Mouse (Mus musculus) gastrocnemius, postnatal 4 days (tissue): ENCODE measurements around the gene Pigp. TPM values are rescaled to one million over a fixed set of nuclear protein-coding genes. Genes with fewer than 3 reads are reported as not detected.
A peak's percentile ranks its signal among the peaks of the same experiment; 100 is the strongest.

Experiments used
- DNase-seq, 2 experiments: peaks; one replicate each; pipeline ENCODE4 v3.0.0; 2021 to 2022; ENCODE audit warnings: low spot score in 2 of 2, mixed read lengths in 2 of 2
- total RNA-seq, 2 experiments: library from RNA; stranded (reverse); gene quantifications; 2 replicates each; pipeline ENCODE4 v1.2.3; 2021

Gene Pigp
- total RNA-seq, 2 experiments from 2014 or later: 155 to 166 TPM

GRCm38 (mm10) chr16:94326008-94326407 is 45.6 kb downstream of the Pigp start:
- no peak for DNase-seq

- no peak for DNase-seq
Measured at GRCm38 (mm10) chr16:94323681-94324080, 48.0 kb downstream of the Pigp start.

- no peak for DNase-seq
Measured at GRCm38 (mm10) chr16:94320223-94320622, 51.4 kb downstream of the Pigp start.

- DNase-seq: no peak
Measured at GRCm38 (mm10) chr16:94317752-94318151, 53.9 kb downstream of the Pigp start.

DNA sequence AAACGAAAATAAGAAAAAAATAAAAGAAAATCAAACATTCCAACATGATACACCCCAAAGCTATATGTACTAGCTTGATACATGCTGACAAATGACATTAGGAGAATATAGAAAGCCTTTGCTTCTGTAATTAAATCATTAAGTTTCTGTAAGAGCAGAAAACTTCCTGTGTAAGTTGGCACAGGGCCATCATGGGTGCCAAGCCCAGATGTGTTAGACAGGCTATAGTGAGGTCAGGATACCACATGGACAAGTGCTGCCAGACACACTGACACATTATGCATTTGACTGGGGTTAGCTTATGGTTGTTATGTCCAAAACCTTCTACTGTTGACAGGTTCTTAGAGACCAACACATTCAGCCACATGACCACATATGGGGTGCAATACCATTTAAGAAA is 56.4 kb downstream of the Pigp start:
- no peak for DNase-seq

DNA sequence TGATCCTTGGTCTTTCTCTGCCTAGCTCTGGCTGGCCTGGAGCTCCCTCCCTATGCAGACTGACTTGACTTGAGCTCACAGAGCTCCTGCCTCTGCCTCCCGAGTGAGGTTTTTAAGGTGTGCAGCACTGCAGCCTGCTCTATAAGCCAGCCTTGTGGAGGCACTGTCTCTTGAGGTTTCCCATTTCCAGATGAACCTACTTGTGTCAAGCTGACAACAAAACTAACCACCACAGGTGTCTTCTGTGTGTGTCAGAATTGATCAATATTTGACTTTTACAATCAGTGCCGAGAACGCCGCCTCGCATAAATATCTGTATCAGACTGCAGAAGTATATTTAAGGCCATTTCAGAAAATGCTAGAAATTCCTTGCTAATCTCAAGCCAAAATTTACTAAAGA is 57.0 kb downstream of the Pigp start:
- DNase-seq: no peak

DNA sequence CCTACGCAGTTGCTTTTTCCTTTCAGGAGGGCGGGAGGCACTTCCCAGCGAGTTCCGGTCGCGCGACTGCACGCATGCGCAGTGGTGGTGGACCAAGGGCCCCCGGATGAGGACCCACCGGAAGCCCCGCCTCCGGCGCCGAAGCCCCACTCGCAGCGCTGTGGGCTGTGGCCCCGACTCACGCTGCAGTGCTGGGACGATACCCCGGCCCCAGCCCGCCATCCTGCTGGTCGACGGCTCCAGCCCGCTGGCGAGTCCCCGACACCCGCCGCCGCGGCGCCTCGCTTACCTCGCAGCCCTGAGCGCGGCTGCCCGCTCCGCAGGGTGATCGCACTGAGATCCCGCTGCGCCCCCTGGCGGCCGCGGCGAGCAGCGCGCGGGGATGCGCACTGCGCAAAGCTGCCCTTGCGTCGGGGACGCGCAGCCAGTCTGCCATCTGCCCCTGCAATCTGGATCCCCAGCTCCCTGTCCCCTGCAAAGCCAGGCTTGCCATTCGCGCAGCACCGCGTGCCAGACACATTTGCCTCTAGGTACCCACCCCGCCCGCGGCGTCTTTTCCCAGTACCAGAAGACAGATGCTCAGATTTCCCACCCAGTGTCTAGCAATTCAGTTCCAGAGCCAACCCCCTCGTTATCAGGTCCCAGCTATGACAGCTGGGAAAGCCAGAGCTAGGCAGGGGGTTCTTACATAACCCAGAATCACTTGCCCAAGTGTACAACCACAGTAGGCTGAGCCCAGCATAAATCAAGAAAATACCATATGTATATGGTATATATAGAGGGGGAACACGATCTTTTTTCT is 58.2 kb downstream of the Pigp start, which contains the start of gene Hlcs:
Gene Hlcs, minus strand, starts transcription at position 343 of the 802 bp plus-strand sequence.
- peak; percentile 99 for DNase-seq

- DNase-seq: peak; percentile 51 to 81
Measured at GRCm38 (mm10) chr16:94312663-94313228, 58.9 kb downstream of the Pigp start.

- DNase-seq: no peak
Measured at GRCm38 (mm10) chr16:94311931-94312330, 59.7 kb downstream of the Pigp start.

GRCm38 (mm10) chr16:94311416-94311815 is 60.2 kb downstream of the Pigp start:
- no peak for DNase-seq

- no peak for DNase-seq
Measured at GRCm38 (mm10) chr16:94309025-94309424, 62.6 kb downstream of the Pigp start.

Other genes with a start within 250 kb of the Pigp start
- 10 to 100 TPM; 10.4 to 12.0 TPM for gene Hlcs, start 58.3 kb downstream of the Pigp start, total RNA-seq
- gene Ripply3, start 43.4 kb downstream of the Pigp start, total RNA-seq: 1 to 10 TPM; 4.7 to 6.6 TPM
- gene Ttc3, start 1.2 kb downstream of the Pigp start, total RNA-seq: 100 to 1,000 TPM; 219 to 226 TPM
- gene Vps26c, start 155.0 kb upstream of the Pigp start, total RNA-seq: 10 to 100 TPM; 36.0 TPM
- gene Dyrk1a, start 198.2 kb upstream of the Pigp start, total RNA-seq: 100 to 1,000 TPM; 114 to 123 TPM